Mouse (Mus musculus) CH12.LX (cell line): Measurements from ENCODE around the gene Cic. TPM values are rescaled to one million over a fixed set of nuclear protein-coding genes. Genes with fewer than 3 reads are reported as not detected.

Experiments
- DNase-seq: peaks from one replicate; pipeline ENCODE4 v3.0.0-alpha.2; 2013; ENCODE audit errors: extremely low read depth
- H3K27ac ChIP-seq: 2 replicates; pipeline ENCODE4 v1.5.1; 2012; ENCODE audit warnings: low read depth, mild to moderate bottlenecking, control low read depth, moderate library complexity; ENCODE audit not compliant: insufficient read depth
- H3K27me3 ChIP-seq: replicated peaks from 2 replicates; pipeline ENCODE3; 2012; ENCODE audit warnings: inconsistent platforms
- H3K36me3 ChIP-seq, 2 experiments: replicated peaks in 1 of 2; 2 replicates each; pipeline versions ENCODE3 to v1.6.1; 2012; ENCODE audit warnings: inconsistent platforms in 1 of 2, low read length in 1 of 2, mild to moderate bottlenecking in 1 of 2, mixed read lengths in 1 of 2, moderate library complexity in 1 of 2; ENCODE audit not compliant: control insufficient read depth in 1 of 2, insufficient read depth in 1 of 2
- H3K4me1 ChIP-seq, 2 experiments: 2 replicates each; pipeline ENCODE4 v1.6.1; 2012; ENCODE audit warnings: inconsistent platforms in 1 of 2, moderate library complexity in 1 of 2; ENCODE audit not compliant: insufficient read depth in 2 of 2, control insufficient read depth in 1 of 2
- H3K4me2 ChIP-seq: 2 replicates; pipeline ENCODE4 v1.6.1; 2012; ENCODE audit warnings: low read depth, mild to moderate bottlenecking, control low read depth; ENCODE audit not compliant: poor library complexity, insufficient read depth, severe bottlenecking
- H3K4me3 ChIP-seq, 3 experiments: fragments of 150-350 bp in 1 of 3; sonication (generic) in 1 of 3; replicated peaks in 1 of 3; 2 replicates each; pipeline versions ENCODE3 to v1.5.1; 2011 to 2012; ENCODE audit warnings: low read depth in 2 of 3, low read length in 2 of 3, mild to moderate bottlenecking in 2 of 3, moderate library complexity in 2 of 3, control low read depth in 1 of 3, improper control_type of control experiment in 1 of 3, inconsistent platforms in 1 of 3, mixed read lengths in 1 of 3; ENCODE audit not compliant: poor library complexity in 1 of 3
- H3K79me2 ChIP-seq: replicated peaks from 2 replicates; pipeline ENCODE4 v1.6.1; 2012; ENCODE audit warnings: mild to moderate bottlenecking, moderate library complexity; ENCODE audit not compliant: control insufficient read depth, poor library complexity, insufficient read depth, severe bottlenecking; ENCODE audit errors: extremely low read depth
- H3K9ac ChIP-seq: 2 replicates; pipeline ENCODE4 v1.6.1; 2012; ENCODE audit warnings: low read depth, mild to moderate bottlenecking, control low read depth, moderate library complexity; ENCODE audit not compliant: insufficient read depth
- H3K9me3 ChIP-seq: replicated peaks from 2 replicates; pipeline ENCODE3; 2012; ENCODE audit warnings: low read length, inconsistent platforms, mixed read lengths
- CTCF ChIP-seq, 2 experiments: IDR thresholded peaks in 1 of 2; conservative IDR thresholded peaks in 1 of 2; 2 replicates each; pipeline ENCODE4 v1.5.1; 2011 to 2012; ENCODE audit warnings: low read depth in 2 of 2, low read length in 2 of 2, improper control_type of control experiment in 1 of 2, inconsistent platforms in 1 of 2, mild to moderate bottlenecking in 1 of 2, moderate library complexity in 1 of 2
- E2F4 ChIP-seq: IDR thresholded peaks from 2 replicates; pipeline ENCODE4 v1.6.1; 2011; ENCODE audit warnings: low read depth, low read length, improper control_type of control experiment; ENCODE audit not compliant: insufficient replicate concordance
- ELF1 ChIP-seq: IDR thresholded peaks from 2 replicates; pipeline ENCODE4 v1.6.1; 2014; ENCODE audit warnings: low read depth, mild to moderate bottlenecking, inconsistent platforms, low read length, improper control_type of control experiment
- EP300 ChIP-seq: IDR thresholded peaks from 2 replicates; pipeline ENCODE4 v1.6.1; 2011; ENCODE audit warnings: low read length, improper control_type of control experiment
- GABPA ChIP-seq: IDR thresholded peaks from 2 replicates; pipeline ENCODE4 v1.6.1; 2012; ENCODE audit warnings: low read depth, low read length, improper control_type of control experiment, inconsistent platforms; ENCODE audit not compliant: insufficient replicate concordance
- IRF4 ChIP-seq: IDR thresholded peaks from 2 replicates; pipeline ENCODE4 v1.6.1; 2014; ENCODE audit warnings: low read depth, mild to moderate bottlenecking, inconsistent platforms, low read length, improper control_type of control experiment
- JUN ChIP-seq: IDR thresholded peaks from 2 replicates; pipeline ENCODE4 v1.6.1; 2011; ENCODE audit warnings: low read depth, mild to moderate bottlenecking, low read length, improper control_type of control experiment, moderate library complexity; ENCODE audit not compliant: insufficient read depth
- KAT2A ChIP-seq: IDR thresholded peaks from 2 replicates; pipeline ENCODE4 v1.6.1; 2012; ENCODE audit warnings: low read length, improper control_type of control experiment, inconsistent platforms; ENCODE audit not compliant: insufficient replicate concordance
- MAX ChIP-seq: IDR thresholded peaks from 2 replicates; pipeline ENCODE4 v1.6.1; 2011; ENCODE audit warnings: low read length, improper control_type of control experiment
- MAZ ChIP-seq: IDR thresholded peaks from 2 replicates; pipeline ENCODE4 v1.6.1; 2012; ENCODE audit warnings: low read depth, mild to moderate bottlenecking, inconsistent platforms, low read length, improper control_type of control experiment, moderate library complexity
- MYC ChIP-seq: IDR thresholded peaks from 2 replicates; pipeline ENCODE4 v1.6.1; 2011; ENCODE audit warnings: low read depth, mild to moderate bottlenecking, improper control_type of control experiment, low read length
- NELFE ChIP-seq: IDR thresholded peaks from 2 replicates; pipeline ENCODE4 v1.6.1; 2011; ENCODE audit warnings: low read depth, low read length, improper control_type of control experiment
- NRF1 ChIP-seq: IDR thresholded peaks from 2 replicates; pipeline ENCODE4 v1.6.1; 2014; ENCODE audit warnings: low read depth, mild to moderate bottlenecking, inconsistent platforms, low read length, improper control_type of control experiment, moderate library complexity
- PAX5 ChIP-seq: IDR thresholded peaks from 2 replicates; pipeline ENCODE4 v1.6.1; 2012; ENCODE audit warnings: low read length, inconsistent platforms, mixed read lengths
- POLR2A ChIP-seq: IDR thresholded peaks from 2 replicates; pipeline ENCODE4 v1.6.1; 2011; ENCODE audit warnings: low read depth, mild to moderate bottlenecking, improper control_type of control experiment, low read length
- RCOR1 ChIP-seq: conservative IDR thresholded peaks from 2 replicates; pipeline ENCODE4 v1.6.1; 2012; ENCODE audit warnings: low read depth, mild to moderate bottlenecking, inconsistent platforms, low read length, improper control_type of control experiment
- SIN3A ChIP-seq: IDR thresholded peaks from 2 replicates; pipeline ENCODE4 v1.6.1; 2012; ENCODE audit warnings: low read length, improper control_type of control experiment, inconsistent platforms
- TBP ChIP-seq: conservative IDR thresholded peaks from 2 replicates; pipeline ENCODE4 v1.6.1; 2011; ENCODE audit warnings: low read depth, low read length, improper control_type of control experiment
- USF2 ChIP-seq: conservative IDR thresholded peaks from 2 replicates; pipeline ENCODE4 v1.6.1; 2011; ENCODE audit warnings: low read depth, low read length, improper control_type of control experiment
- ZC3H11A ChIP-seq: IDR thresholded peaks from 2 replicates; pipeline ENCODE4 v1.6.1; 2012; ENCODE audit warnings: low read depth, mild to moderate bottlenecking, inconsistent platforms, low read length, improper control_type of control experiment
- ZKSCAN1 ChIP-seq: IDR thresholded peaks from 2 replicates; pipeline ENCODE4 v1.6.1; 2012; ENCODE audit warnings: low read depth, inconsistent platforms, low read length, improper control_type of control experiment, borderline replicate concordance
- dilution Hi-C: fragments of 300-500 bp; cut with MboI; formaldehyde crosslinking; loops from 2 replicates; pipeline ENCODE4 v1.14.3; 2020; ENCODE audit warnings: low sequenced_read_pairs; ENCODE audit not compliant: extremely low pct_unique_long_range_greater_than_20kb, extremely low pct_ligation_motif_present
- in situ Hi-C: fragments of 300-500 bp; cut with MboI; formaldehyde crosslinking; loops from 3 replicates; pipeline ENCODE4 v1.14.3; 2019; ENCODE audit warnings: low sequenced_read_pairs, low pct_ligation_motif_present, low pct_unique_long_range_greater_than_20kb, mixed read lengths
- polyA plus RNA-seq: library from polyadenylated mRNA; unstranded; fragments of >175 nt; gene quantifications from 2 replicates; pipeline ENCODE4 v1.2.1, GENCODE M21; 2012; ENCODE audit warnings: low read depth; ENCODE audit not compliant: insufficient read length
- total RNA-seq, 2 experiments: library from RNA; depleted of rRNA; stranded (reverse); fragments of 300-350 nt in 1 of 2; fragments of >200 nt in 1 of 2; gene quantifications; 2 replicates each; pipeline ENCODE4 v1.2.3; 2012 to 2014

Gene Cic
- total and polyA plus RNA-seq, 3 experiments = 2.5 to 34.5 (median 21.7) TPM

GRCm38 (mm10) chr7:25301063-25301462 lies 33.6 kb downstream of the Cic start, which contains the start of gene Prr19:
Gene Prr19 (plus strand): TSS chr7:25301411.
- H3K27me3 ChIP-seq = peaks cover 36% of the 10 kb centered on the region
- H3K4me1 ChIP-seq = peaks cover 6 to 30% of the 10 kb centered on the region in 2 experiments
- no peak for DNase-seq
- in situ Hi-C loops = no loop called here
- no peak within 1 kb of the TSS for H3K4me3 ChIP-seq
- H3K36me3 ChIP-seq = peaks cover 0 to 2% of the 10 kb centered on the region in 2 experiments
- dilution Hi-C loops = no loop called here
- no peaks in the 10 kb centered on the region for H3K79me2 ChIP-seq
- no peak within 1 kb of the TSS for H3K9ac ChIP-seq
- H3K4me2 ChIP-seq = no peak within 1 kb of the TSS
- no peak within 1 kb of the TSS for H3K27ac ChIP-seq
- H3K9me3 ChIP-seq = no peaks in the 10 kb centered on the region
- no peak for TF ChIP-seq NRF1
- TF ChIP-seq ELF1 = no peak
- no peak for TF ChIP-seq KAT2A
- no peak for TF ChIP-seq E2F4
- no peak for TF ChIP-seq SIN3A
- no peak for TF ChIP-seq USF2
- TF ChIP-seq POLR2A = no peak
- no peak for TF ChIP-seq NELFE
- TF ChIP-seq PAX5 = no peak
- no peak for TF ChIP-seq EP300
- TF ChIP-seq MYC = no peak
- TF ChIP-seq MAX = no peak
- TF ChIP-seq ZKSCAN1 = no peak
- no peak for TF ChIP-seq CTCF (conservative IDR thresholded peaks at IDR 0.05 in 1 of 2, IDR thresholded peaks at IDR 0.05 in 1 of 2; ENCODE audit: low read depth in 2 of 2, low read length in 2 of 2)
- TF ChIP-seq TBP = no peak

- Histone ChIP-seq H3K27me3 (peaks cover 55% of the 10 kb centered on the region), H3K36me3 (no peaks in the 10 kb centered on the region), H3K79me2 (no peaks in the 10 kb centered on the region)
- no peak for TF ChIP-seq TBP
- no peak for TF ChIP-seq MAZ
- no peak for TF ChIP-seq ZC3H11A
- TF ChIP-seq CTCF (conservative IDR thresholded peaks at IDR 0.05 in 1 of 2, IDR thresholded peaks at IDR 0.05 in 1 of 2; ENCODE audit: low read depth in 2 of 2, low read length in 2 of 2) = no peak
- TF ChIP-seq POLR2A = no peak
- no peak for TF ChIP-seq JUN
- no peak for TF ChIP-seq IRF4
- TF ChIP-seq EP300 = no peak
- TF ChIP-seq NRF1 = no peak
- TF ChIP-seq GABPA = no peak
- TF ChIP-seq ELF1 = no peak
- no peak for TF ChIP-seq RCOR1
- no peak for TF ChIP-seq E2F4
- no peak for TF ChIP-seq SIN3A
- TF ChIP-seq, all 38 proteins: peak for 0
- in situ Hi-C loops = no loop called here
- dilution Hi-C loops = no loop called here
- H3K4me2 ChIP-seq = no peak overlapping the region
- H3K9ac ChIP-seq = no peak overlapping the region
- H3K4me1 ChIP-seq = peaks cover 3 to 9% of the 10 kb centered on the region in 2 experiments; a peak in 2 of 4 replicates
- no peak for DNase-seq
- no peak overlapping the region for H3K4me3 ChIP-seq
- no peak overlapping the region for H3K27ac ChIP-seq
- no peaks in the 10 kb centered on the region for H3K9me3 ChIP-seq
Measured at GRCm38 (mm10) chr7:25303003-25303684, 35.6 kb downstream of the Cic start.
